Mouse (Mus musculus): ENCODE data around the gene Atad5. TPM values are rescaled to one million over a fixed set of nuclear protein-coding genes. Genes with fewer than 3 reads are reported as not detected.
"Not testable (repeated sequence)": the region's sequence is repeated elsewhere in the genome, so short reads cannot be mapped to it uniquely, and the experiment has no call there.

The Atad5 gene
- total and polyA plus RNA-seq, 2 experiments from 2014 or later = 3.3 to 4.7 TPM

- Histone ChIP-seq H3K36me3 (ENCODE audit: insufficient read depth, low read length) (no peaks in the 10 kb centered on the region), H3K27me3 (ENCODE audit: insufficient read depth, low read length) (no peaks in the 10 kb centered on the region), H3K4me2 (ENCODE audit: low read depth, low read length) (no peak overlapping the region), H3K27ac (no peak overlapping the region), H3K9me3 (ENCODE audit: low read length) (no peaks in the 10 kb centered on the region), H3K4me1 (ENCODE audit: insufficient read depth, low read length) (no peaks in the 10 kb centered on the region), H3K9ac (replicated peaks; ENCODE audit: low read length) (no peak overlapping the region), H3K4me3 (ENCODE audit: low read length) (no peak overlapping the region)
- TF ChIP-seq CTCF (IDR thresholded peaks at IDR 0.05; ENCODE audit: low read depth) = peak; percentile 17; the same call in 1 of the 2 replicates
- no peak for DNase-seq (ENCODE audit: low spot score)
- no peak for ATAC-seq
- 73% methylated on average over 6 of the region's 6 CpGs for WGBS
Observed at GRCm38 (mm10) chr11:80147748-80148147, 58.5 kb downstream of the Atad5 start.

- Histone ChIP-seq H3K4me3 (ENCODE audit: low read length) (no peak overlapping the region), H3K27ac (no peak overlapping the region), H3K9ac (replicated peaks; ENCODE audit: low read length) (no peak overlapping the region), H3K27me3 (ENCODE audit: insufficient read depth, low read length) (0 out of 2 replicates have a peak, but pooled peaks cover 4% of the 10 kb centered on the region), H3K4me2 (ENCODE audit: low read depth, low read length) (no peak overlapping the region), H3K36me3 (ENCODE audit: insufficient read depth, low read length) (no peaks in the 10 kb centered on the region), H3K4me1 (ENCODE audit: insufficient read depth, low read length) (no peaks in the 10 kb centered on the region), H3K9me3 (ENCODE audit: low read length) (no peaks in the 10 kb centered on the region)
- TF ChIP-seq CTCF (IDR thresholded peaks at IDR 0.05; ENCODE audit: low read depth) = no peak
- no peak for DNase-seq (ENCODE audit: low spot score)
- 73% methylated on average over 1 of the region's 1 CpGs for WGBS
- ATAC-seq = no peak
Observed at GRCm38 (mm10) chr11:80148313-80148712, 59.1 kb downstream of the Atad5 start.

- 13% methylated on average over 1 of the region's 4 CpGs for WGBS
- not testable (repeated sequence) for DNase-seq (ENCODE audit: low spot score)
Observed at GRCm38 (mm10) chr11:80148974-80149373, 59.8 kb downstream of the Atad5 start.

GRCm38 (mm10) chr11:80149412-80150023 is 60.3 kb downstream of the Atad5 start:
- Histone ChIP-seq H3K9me3 (ENCODE audit: low read length) (no peaks in the 10 kb centered on the region), H3K36me3 (ENCODE audit: insufficient read depth, low read length) (no peaks in the 10 kb centered on the region), H3K4me1 (ENCODE audit: insufficient read depth, low read length) (0 out of 2 replicates have a peak, but pooled peaks cover 4% of the 10 kb centered on the region), H3K27ac (no peak overlapping the region), H3K27me3 (ENCODE audit: insufficient read depth, low read length) (peaks cover 16% of the 10 kb centered on the region; the same call in 1 of the 2 replicates), H3K4me2 (ENCODE audit: low read depth, low read length) (no peak overlapping the region), H3K4me3 (ENCODE audit: low read length) (no peak overlapping the region), H3K9ac (replicated peaks; ENCODE audit: low read length) (no peak overlapping the region)
- WGBS = 87% methylated on average over 8 of the region's 8 CpGs
- no peak for DNase-seq (ENCODE audit: low spot score)
- TF ChIP-seq CTCF (IDR thresholded peaks at IDR 0.05; ENCODE audit: low read depth) = no peak
- no peak for ATAC-seq

More at GRCm38 (mm10) chr11:80148974-80149373, 59.8 kb downstream of the Atad5 start:
- not testable (repeated sequence) for ATAC-seq; H3K9me3 ChIP-seq (ENCODE audit: low read length); H3K36me3 ChIP-seq (ENCODE audit: insufficient read depth, low read length); H3K27ac ChIP-seq; H3K4me2 ChIP-seq (ENCODE audit: low read depth, low read length); H3K4me3 ChIP-seq (ENCODE audit: low read length); H3K4me1 ChIP-seq (ENCODE audit: insufficient read depth, low read length); H3K9ac ChIP-seq (replicated peaks; ENCODE audit: low read length)
- peaks cover 10% of the 10 kb centered on the region; the same call in 1 of the 2 replicates for H3K27me3 ChIP-seq (ENCODE audit: insufficient read depth, low read length)

DNA sequence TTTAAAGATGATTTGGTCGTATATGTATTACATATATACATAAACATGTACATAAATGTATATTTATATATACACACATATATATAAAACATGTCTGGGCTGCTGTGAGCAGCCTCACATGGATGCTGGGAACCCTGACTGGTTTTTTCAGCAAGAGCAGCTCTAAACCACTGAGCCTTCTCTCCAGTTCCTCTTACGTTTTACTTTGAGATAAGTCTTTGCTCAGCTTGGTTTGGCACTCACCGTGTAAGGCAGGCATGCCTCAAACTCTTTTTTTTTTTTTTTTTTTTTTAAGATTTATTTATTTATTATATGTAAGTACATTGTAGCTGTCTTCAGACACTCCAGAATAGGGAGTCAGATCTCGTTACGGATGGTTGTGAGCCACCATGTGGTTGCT is 61.4 kb downstream of the Atad5 start:
- Histone ChIP-seq H3K9ac (replicated peaks; ENCODE audit: low read length) (no peak overlapping the region), H3K4me1 (ENCODE audit: insufficient read depth, low read length) (0 out of 2 replicates have a peak, but pooled peaks cover 4% of the 10 kb centered on the region), H3K36me3 (ENCODE audit: insufficient read depth, low read length) (no peaks in the 10 kb centered on the region), H3K27me3 (ENCODE audit: insufficient read depth, low read length) (peaks cover 20% of the 10 kb centered on the region), H3K9me3 (ENCODE audit: low read length) (no peaks in the 10 kb centered on the region), H3K27ac (no peak overlapping the region), H3K4me2 (ENCODE audit: low read depth, low read length) (no peak overlapping the region), H3K4me3 (ENCODE audit: low read length) (no peak overlapping the region)
- 77% methylated on average over 5 of the region's 5 CpGs for WGBS
- DNase-seq (ENCODE audit: low spot score) (no peak), ATAC-seq (no peak)
- TF ChIP-seq CTCF (IDR thresholded peaks at IDR 0.05; ENCODE audit: low read depth) = no peak

DNA sequence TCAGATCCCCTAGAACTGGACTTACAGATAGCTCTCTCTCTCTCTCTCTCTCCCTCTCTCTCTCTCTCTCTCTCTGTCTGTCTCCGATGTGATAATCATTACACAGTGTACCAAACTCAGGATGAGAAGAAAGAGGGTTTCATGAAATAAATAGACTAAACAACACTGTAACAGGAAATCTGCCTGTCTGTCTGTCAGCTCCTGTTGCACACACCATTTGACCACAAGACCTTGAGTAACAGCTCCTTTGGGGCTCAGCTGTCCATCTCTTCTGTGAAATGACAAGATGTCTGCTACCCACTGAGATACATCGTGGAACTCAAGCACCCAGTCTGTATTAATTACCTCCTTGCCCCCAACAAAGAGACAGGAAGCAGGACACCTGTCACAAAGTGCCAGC is 62.3 kb downstream of the Atad5 start:
- ATAC-seq (no peak), DNase-seq (ENCODE audit: low spot score) (no peak)
- WGBS = 63% methylated on average over 2 of the region's 2 CpGs
- Histone ChIP-seq H3K4me3 (ENCODE audit: low read length) (no peak overlapping the region), H3K36me3 (ENCODE audit: insufficient read depth, low read length) (no peaks in the 10 kb centered on the region), H3K27ac (no peak overlapping the region), H3K4me1 (ENCODE audit: insufficient read depth, low read length) (0 out of 2 replicates have a peak, but pooled peaks cover 4% of the 10 kb centered on the region), H3K9me3 (ENCODE audit: low read length) (no peaks in the 10 kb centered on the region), H3K27me3 (ENCODE audit: insufficient read depth, low read length) (peaks cover 20% of the 10 kb centered on the region), H3K4me2 (ENCODE audit: low read depth, low read length) (no peak overlapping the region), H3K9ac (replicated peaks; ENCODE audit: low read length) (no peak overlapping the region)
- TF ChIP-seq CTCF (IDR thresholded peaks at IDR 0.05; ENCODE audit: low read depth) = no peak

GRCm38 (mm10) chr11:80152376-80152775 is 63.2 kb downstream of the Atad5 start:
- 73% methylated on average over 8 of the region's 8 CpGs for WGBS
- H3K36me3 ChIP-seq (ENCODE audit: insufficient read depth, low read length) = no peaks in the 10 kb centered on the region
- ATAC-seq (no peak), DNase-seq (ENCODE audit: low spot score) (no peak)
- peaks cover 20% of the 10 kb centered on the region for H3K27me3 ChIP-seq (ENCODE audit: insufficient read depth, low read length)
- H3K4me1 ChIP-seq (ENCODE audit: insufficient read depth, low read length) = 0 out of 2 replicates have a peak, but pooled peaks cover 4% of the 10 kb centered on the region
- no peaks in the 10 kb centered on the region for H3K9me3 ChIP-seq (ENCODE audit: low read length)
- no peak overlapping the region for H3K4me2 ChIP-seq (ENCODE audit: low read depth, low read length)
- no peak overlapping the region for H3K27ac ChIP-seq
- H3K9ac ChIP-seq (replicated peaks; ENCODE audit: low read length) = no peak overlapping the region
- H3K4me3 ChIP-seq (ENCODE audit: low read length) = no peak overlapping the region
- no peak for TF ChIP-seq CTCF (IDR thresholded peaks at IDR 0.05; ENCODE audit: low read depth)
